Mouse (Mus musculus): ENCODE measurements around the gene Stpg2. TPM values are rescaled to one million over a fixed set of nuclear protein-coding genes. Genes with fewer than 3 reads are reported as not detected.

Gene Stpg2
- total RNA-seq (2014; rRNA removed) (0.07 TPM in 1 of 2 replicates, not detected in the other), polyA plus RNA-seq (2012; rRNA removed) (not detected in 2 replicates)

DNA sequence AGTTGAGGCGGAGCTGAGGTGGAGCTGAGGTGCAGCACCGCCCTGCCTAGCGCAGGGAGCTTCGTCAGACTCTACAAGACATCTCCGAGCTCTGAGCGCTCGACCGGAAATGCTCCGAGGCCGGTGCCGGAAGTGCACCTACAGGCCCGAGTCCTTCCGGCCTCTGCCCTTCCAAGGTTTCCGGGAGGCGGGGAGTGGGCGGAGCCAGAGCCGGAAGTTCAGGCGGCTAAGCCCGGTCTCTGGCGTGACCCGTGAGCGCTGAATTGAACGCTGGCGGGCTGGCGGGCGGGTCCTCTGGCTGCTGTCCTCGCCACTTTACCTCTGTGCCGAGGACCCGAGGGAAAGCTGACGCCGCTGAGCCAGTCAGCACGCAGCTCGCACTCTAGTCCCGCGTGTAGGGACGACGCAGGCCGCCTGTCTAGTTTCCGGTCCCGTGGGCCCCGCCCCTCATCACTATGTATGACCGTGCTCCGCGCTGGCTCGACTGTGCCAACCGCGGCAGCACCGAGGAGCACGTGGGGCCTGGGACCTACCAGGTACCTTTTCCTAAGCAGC lies at the start of gene Stpg2:
TSS of gene Stpg2 (plus strand) at position 251 of the 555 bp plus-strand sequence.
- Histone ChIP-seq H3K27ac (replicated peaks; ENCODE audit: insufficient read depth, low read depth, low read length) (peak within 1 kb of the TSS; percentile 46), H3K27me3 (ENCODE audit: control insufficient read depth, insufficient read depth, low read length) (no peaks in the 10 kb centered on the region), H3K9ac (ENCODE audit: low read depth, low read length) (peak within 1 kb of the TSS; percentile 57), H3K79me2 (ENCODE audit: control insufficient read depth, insufficient read depth, low read length) (no peaks in the 10 kb centered on the region), H3K4me1 (ENCODE audit: control insufficient read depth, insufficient read depth, low read length) (peaks cover 5% of the 10 kb centered on the region), H3K4me3 (ENCODE audit: insufficient read depth, low read depth, low read length) (peak within 1 kb of the TSS; percentile 66), H3K36me3 (ENCODE audit: control insufficient read depth, insufficient read depth, low read length) (no peaks in the 10 kb centered on the region)
- no peak for TF ChIP-seq CTCF (IDR thresholded peaks at IDR 0.05; ENCODE audit: low read depth, low read length)
- no peak for TF ChIP-seq POLR2A (IDR thresholded peaks at IDR 0.05; ENCODE audit: extremely low read depth, insufficient read depth, low read length)
- peak; percentile 72 for DNase-seq (ENCODE audit: extremely low read depth, low read depth, low spot score)
- WGBS = 3% methylated on average over 49 of the region's 49 CpGs

DNA sequence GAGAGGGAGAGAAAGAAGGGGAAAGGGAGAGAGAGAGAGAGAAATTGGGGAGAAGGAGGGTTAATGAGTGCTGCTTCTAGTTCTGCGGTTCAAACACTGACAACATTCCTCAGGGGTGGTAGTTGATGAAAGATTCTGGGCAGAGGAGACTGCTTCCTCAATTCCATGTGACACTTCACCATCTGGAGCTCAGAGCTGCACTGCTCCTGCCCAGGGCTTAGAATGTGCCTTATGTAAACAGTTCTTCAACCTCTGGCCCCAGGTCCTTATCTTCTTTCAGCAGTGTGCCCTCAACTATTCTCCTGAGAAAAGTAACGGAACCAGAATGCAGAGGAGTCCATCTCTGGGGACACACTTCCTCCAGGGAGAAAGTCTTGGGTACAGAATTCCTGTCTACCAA lies 43.3 kb upstream of the Stpg2 start:
- Histone ChIP-seq H3K27ac (replicated peaks; ENCODE audit: insufficient read depth, low read depth, low read length) (no peak overlapping the region), H3K4me3 (ENCODE audit: insufficient read depth, low read depth, low read length) (no peak overlapping the region), H3K4me1 (ENCODE audit: control insufficient read depth, insufficient read depth, low read length) (no peaks in the 10 kb centered on the region), H3K9ac (ENCODE audit: low read depth, low read length) (no peak overlapping the region), H3K79me2 (ENCODE audit: control insufficient read depth, insufficient read depth, low read length) (no peaks in the 10 kb centered on the region), H3K27me3 (ENCODE audit: control insufficient read depth, insufficient read depth, low read length) (no peaks in the 10 kb centered on the region), H3K36me3 (ENCODE audit: control insufficient read depth, insufficient read depth, low read length) (no peaks in the 10 kb centered on the region)
- TF ChIP-seq CTCF (IDR thresholded peaks at IDR 0.05; ENCODE audit: low read depth, low read length) (no peak), POLR2A (IDR thresholded peaks at IDR 0.05; ENCODE audit: extremely low read depth, insufficient read depth, low read length) (no peak)
- DNase-seq (ENCODE audit: extremely low read depth, low read depth, low spot score) = no peak
- WGBS = 36% methylated on average over 2 of the region's 2 CpGs

GRCm38 (mm10) chr3:139162658-139163057 lies 42.8 kb upstream of the Stpg2 start:
- TF ChIP-seq POLR2A (IDR thresholded peaks at IDR 0.05; ENCODE audit: extremely low read depth, insufficient read depth, low read length) (no peak), CTCF (IDR thresholded peaks at IDR 0.05; ENCODE audit: low read depth, low read length) (no peak)
- no peaks in the 10 kb centered on the region for H3K79me2 ChIP-seq (ENCODE audit: control insufficient read depth, insufficient read depth, low read length)
- H3K9ac ChIP-seq (ENCODE audit: low read depth, low read length) = no peak overlapping the region
- no peaks in the 10 kb centered on the region for H3K4me1 ChIP-seq (ENCODE audit: control insufficient read depth, insufficient read depth, low read length)
- no peak overlapping the region for H3K4me3 ChIP-seq (ENCODE audit: insufficient read depth, low read depth, low read length)
- WGBS = 79% methylated on average over 4 of the region's 4 CpGs
- no peak overlapping the region for H3K27ac ChIP-seq (replicated peaks; ENCODE audit: insufficient read depth, low read depth, low read length)
- no peaks in the 10 kb centered on the region for H3K36me3 ChIP-seq (ENCODE audit: control insufficient read depth, insufficient read depth, low read length)
- H3K27me3 ChIP-seq (ENCODE audit: control insufficient read depth, insufficient read depth, low read length) = no peaks in the 10 kb centered on the region
- DNase-seq (ENCODE audit: extremely low read depth, low read depth, low spot score) = no peak

GRCm38 (mm10) chr3:139168510-139169269 lies 36.8 kb upstream of the Stpg2 start:
- H3K27me3 ChIP-seq (ENCODE audit: control insufficient read depth, insufficient read depth, low read length) = no peaks in the 10 kb centered on the region; the same call in 1 of the 2 replicates
- no peak for DNase-seq (ENCODE audit: extremely low read depth, low read depth, low spot score)
- H3K4me1 ChIP-seq (ENCODE audit: control insufficient read depth, insufficient read depth, low read length) = no peaks in the 10 kb centered on the region
- TF ChIP-seq POLR2A (IDR thresholded peaks at IDR 0.05; ENCODE audit: extremely low read depth, insufficient read depth, low read length) (no peak), CTCF (IDR thresholded peaks at IDR 0.05; ENCODE audit: low read depth, low read length) (no peak)
- no peaks in the 10 kb centered on the region for H3K36me3 ChIP-seq (ENCODE audit: control insufficient read depth, insufficient read depth, low read length)
- H3K9ac ChIP-seq (ENCODE audit: low read depth, low read length) = no peak overlapping the region
- no peaks in the 10 kb centered on the region for H3K79me2 ChIP-seq (ENCODE audit: control insufficient read depth, insufficient read depth, low read length)
- WGBS = 76% methylated on average over 4 of the region's 4 CpGs
- H3K27ac ChIP-seq (replicated peaks; ENCODE audit: insufficient read depth, low read depth, low read length) = no peak overlapping the region
- no peak overlapping the region for H3K4me3 ChIP-seq (ENCODE audit: insufficient read depth, low read depth, low read length)

- WGBS = 62% methylated on average over 1 of the region's 1 CpGs
- no peaks in the 10 kb centered on the region for H3K4me1 ChIP-seq (ENCODE audit: control insufficient read depth, insufficient read depth, low read length)
- H3K27me3 ChIP-seq (ENCODE audit: control insufficient read depth, insufficient read depth, low read length) = no peaks in the 10 kb centered on the region; the same call in 1 of the 2 replicates
- no peak overlapping the region for H3K4me3 ChIP-seq (ENCODE audit: insufficient read depth, low read depth, low read length)
- no peaks in the 10 kb centered on the region for H3K79me2 ChIP-seq (ENCODE audit: control insufficient read depth, insufficient read depth, low read length)
- TF ChIP-seq CTCF (IDR thresholded peaks at IDR 0.05; ENCODE audit: low read depth, low read length) (no peak), POLR2A (IDR thresholded peaks at IDR 0.05; ENCODE audit: extremely low read depth, insufficient read depth, low read length) (no peak)
- no peak overlapping the region for H3K27ac ChIP-seq (replicated peaks; ENCODE audit: insufficient read depth, low read depth, low read length)
- H3K9ac ChIP-seq (ENCODE audit: low read depth, low read length) = no peak overlapping the region
- no peaks in the 10 kb centered on the region for H3K36me3 ChIP-seq (ENCODE audit: control insufficient read depth, insufficient read depth, low read length)
- DNase-seq (ENCODE audit: extremely low read depth, low read depth, low spot score) = no peak
Measured at GRCm38 (mm10) chr3:139169740-139170139, 35.8 kb upstream of the Stpg2 start.

GRCm38 (mm10) chr3:139176936-139177335 lies 28.6 kb upstream of the Stpg2 start:
- Histone ChIP-seq H3K4me3 (ENCODE audit: insufficient read depth, low read depth, low read length) (no peak overlapping the region), H3K27me3 (ENCODE audit: control insufficient read depth, insufficient read depth, low read length) (no peaks in the 10 kb centered on the region; the same call in 1 of the 2 replicates), H3K4me1 (ENCODE audit: control insufficient read depth, insufficient read depth, low read length) (no peaks in the 10 kb centered on the region), H3K9ac (ENCODE audit: low read depth, low read length) (no peak overlapping the region), H3K36me3 (ENCODE audit: control insufficient read depth, insufficient read depth, low read length) (no peaks in the 10 kb centered on the region), H3K79me2 (ENCODE audit: control insufficient read depth, insufficient read depth, low read length) (no peaks in the 10 kb centered on the region), H3K27ac (replicated peaks; ENCODE audit: insufficient read depth, low read depth, low read length) (no peak overlapping the region)
- TF ChIP-seq CTCF (IDR thresholded peaks at IDR 0.05; ENCODE audit: low read depth, low read length) = no peak
- no peak for TF ChIP-seq POLR2A (IDR thresholded peaks at IDR 0.05; ENCODE audit: extremely low read depth, insufficient read depth, low read length)
- no peak for DNase-seq (ENCODE audit: extremely low read depth, low read depth, low spot score)
- WGBS = 82% methylated on average over 1 of the region's 1 CpGs

Measured in liver, adult 2 months (tissue).